Mouse (Mus musculus): ENCODE data around the gene Whrn.

DNA sequence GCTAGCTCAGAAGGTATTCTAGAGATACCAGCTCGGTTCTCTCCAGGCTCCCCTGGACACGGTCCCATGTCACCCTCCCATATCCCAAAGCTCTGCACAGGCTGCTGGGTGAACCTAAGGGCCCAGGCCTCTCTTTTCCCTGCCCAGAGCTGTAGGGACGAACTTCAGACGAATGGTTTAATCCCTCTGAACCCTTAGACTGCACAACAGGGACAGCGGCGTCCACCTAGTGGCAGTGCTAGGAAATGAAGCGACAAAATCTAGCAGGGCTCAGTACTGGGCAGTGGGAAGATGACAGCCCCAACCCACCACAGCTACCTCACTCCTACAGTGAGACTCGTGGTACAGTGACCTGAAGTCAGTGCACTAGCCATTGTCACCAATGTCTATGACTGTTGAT, 87.1 kb downstream of the Whrn start:
- TF ChIP-seq POLR2A (IDR thresholded peaks at IDR 0.05; ENCODE audit: borderline replicate concordance, low read depth, low read length) (no peak), CTCF (IDR thresholded peaks at IDR 0.05; ENCODE audit: low read depth, low read length) (peak; percentile 36; the same call in 1 of the 2 replicates)

All from bone marrow macrophage, adult 2 months (primary cell).